Mouse (Mus musculus) stomach, embryonic 15.5 days (tissue): ENCODE measurements around the gene Axin2. TPM values are rescaled to one million over a fixed set of nuclear protein-coding genes. Genes with fewer than 3 reads are reported as not detected.

ENCODE experiments used
- ATAC-seq: fragments of 200-750 bp; cut with Nextera tagmentation; 2 replicates; pipeline ENCODE4 v1.8.0; 2017; ENCODE audit warnings: low read depth, moderate number of reproducible peaks, moderate TSS enrichment; ENCODE audit not compliant: insufficient read depth, low FRiP score
- H3K27ac ChIP-seq: fragments of 300-500 bp; sonication (generic); 2 replicates; pipeline ENCODE4 v1.5.1; 2015; ENCODE audit warnings: mild to moderate bottlenecking, inconsistent platforms
- H3K27me3 ChIP-seq: fragments of 300-500 bp; sonication (generic); replicated peaks from 2 replicates; pipeline ENCODE4 v1.6.1; 2015; ENCODE audit warnings: inconsistent platforms
- H3K36me3 ChIP-seq: fragments of 300-500 bp; sonication (generic); 2 replicates; pipeline ENCODE4 v1.6.1; 2015; ENCODE audit warnings: inconsistent platforms
- H3K4me1 ChIP-seq: fragments of 300-500 bp; sonication (generic); 2 replicates; pipeline ENCODE4 v1.6.1; 2015; ENCODE audit warnings: inconsistent platforms
- H3K4me2 ChIP-seq: fragments of 300-500 bp; sonication (generic); 2 replicates; pipeline ENCODE4 v1.6.1; 2015; ENCODE audit warnings: mild to moderate bottlenecking, inconsistent platforms
- H3K4me3 ChIP-seq: fragments of 300-500 bp; sonication (generic); replicated peaks from 2 replicates; pipeline ENCODE4 v1.5.1; 2015; ENCODE audit warnings: inconsistent platforms
- H3K9ac ChIP-seq: fragments of 300-500 bp; sonication (generic); 2 replicates; pipeline ENCODE4 v1.6.1; 2015; ENCODE audit warnings: inconsistent platforms
- H3K9me3 ChIP-seq: fragments of 300-500 bp; sonication (generic); 2 replicates; pipeline ENCODE4 v1.6.1; 2016; ENCODE audit warnings: inconsistent platforms
- WGBS: fragments of 180-500 bp; shearing (Covaris S2); methylation state at CpG from one replicate; pipeline ENCODE4 v1.1.7; 2015; 5-methylcytosine and 5-hydroxymethylcytosine counted together
- polyA plus RNA-seq: library from polyadenylated mRNA; unstranded; fragments of >200 nt; fragmentation: Nextera tagmentation; extraction: Ambion mirVana; gene quantifications from 2 replicates; pipeline ENCODE4 v1.2.1, GENCODE M21; 2015

Axin2 gene
- polyA plus RNA-seq, 1 experiment from 2014 or later, result 3.8 TPM

- WGBS, result 9% methylated on average over 24 of the region's 24 CpGs
These were observed 10.6 kb upstream of the Axin2 start for GRCm38 (mm10) chr11:108909396-108910195.

DNA sequence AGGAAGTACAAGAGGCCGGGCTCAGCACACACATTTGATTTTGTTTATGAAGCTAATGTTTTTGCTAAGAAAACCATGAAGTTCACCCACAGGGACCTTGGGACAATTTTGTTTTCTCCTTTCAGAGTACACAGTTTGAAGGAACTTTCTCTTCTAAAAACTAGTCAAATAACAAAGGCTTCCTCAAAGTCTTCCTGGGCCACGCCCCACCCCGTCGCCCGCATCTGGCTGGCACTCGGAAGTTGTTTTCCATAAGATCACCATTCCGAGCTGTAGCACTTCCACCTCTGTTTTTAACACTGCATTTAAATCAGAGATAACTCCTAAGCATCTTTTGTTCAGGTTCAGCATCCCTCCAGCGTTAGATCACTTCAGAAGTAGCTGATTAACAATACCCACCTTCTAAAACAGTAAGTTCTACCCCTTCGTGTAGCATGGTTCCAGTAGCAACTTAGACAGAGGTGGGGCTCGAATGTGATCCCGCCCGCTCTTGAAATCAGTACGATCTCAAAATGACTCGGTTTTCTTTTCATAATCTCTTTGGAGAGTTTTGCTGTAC is 9.7 kb upstream of the Axin2 start:
- H3K4me3 ChIP-seq, result peak overlapping the region; percentile 16
- WGBS, result 7% methylated on average over 14 of the region's 14 CpGs
- no peak for ATAC-seq
- H3K4me1 ChIP-seq, result peaks cover 6% of the 10 kb centered on the region; the same call in 1 of the 2 replicates
- peak overlapping the region; percentile 49 for H3K4me2 ChIP-seq
- H3K27me3 ChIP-seq, result no peaks in the 10 kb centered on the region; the same call in 1 of the 2 replicates
- no peak overlapping the region for H3K9ac ChIP-seq
- no peaks in the 10 kb centered on the region for H3K9me3 ChIP-seq
- no peak overlapping the region for H3K27ac ChIP-seq
- no peaks in the 10 kb centered on the region for H3K36me3 ChIP-seq

More at GRCm38 (mm10) chr11:108909396-108910195, 10.6 kb upstream of the Axin2 start:
- H3K27ac ChIP-seq, result no peak overlapping the region
- H3K4me1 ChIP-seq, result peaks cover 6% of the 10 kb centered on the region; the same call in 1 of the 2 replicates
- no peaks in the 10 kb centered on the region; the same call in 1 of the 2 replicates for H3K27me3 ChIP-seq
- peak overlapping the region; percentile 49 for H3K4me2 ChIP-seq
- peak overlapping the region; percentile 16; the same call in 1 of the 2 replicates for H3K4me3 ChIP-seq
- no peaks in the 10 kb centered on the region for H3K36me3 ChIP-seq
- no peak for ATAC-seq
- H3K9me3 ChIP-seq, result no peaks in the 10 kb centered on the region
- no peak overlapping the region for H3K9ac ChIP-seq

DNA sequence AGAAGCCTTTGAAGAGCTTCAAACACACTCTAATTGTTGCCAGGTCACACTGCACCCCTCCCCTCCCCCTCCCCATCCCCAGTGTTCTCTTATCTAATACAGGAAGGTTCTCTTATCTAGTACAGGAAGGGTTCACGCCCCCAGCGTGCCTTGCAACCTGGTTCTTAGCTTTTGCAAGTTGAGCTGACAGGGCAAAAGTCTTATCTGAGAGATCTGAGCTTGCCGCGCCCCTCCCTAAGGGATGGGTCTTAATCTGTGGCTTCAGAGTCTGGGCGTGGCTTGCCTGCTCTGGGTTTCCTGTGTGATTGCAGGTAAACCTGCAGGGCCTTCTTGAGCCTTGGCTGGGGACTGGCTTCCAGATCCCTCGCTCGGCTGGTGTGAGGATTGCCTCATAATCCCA is 9.2 kb upstream of the Axin2 start:
- no peaks in the 10 kb centered on the region for H3K9me3 ChIP-seq
- 0 out of 2 replicates have a peak, but pooled peaks have one; percentile 24 for ATAC-seq
- no peaks in the 10 kb centered on the region; the same call in 1 of the 2 replicates for H3K27me3 ChIP-seq
- H3K9ac ChIP-seq, result no peak overlapping the region
- H3K27ac ChIP-seq, result no peak overlapping the region
- peak overlapping the region; percentile 49 for H3K4me2 ChIP-seq
- H3K4me1 ChIP-seq, result peaks cover 6% of the 10 kb centered on the region; the same call in 1 of the 2 replicates
- WGBS, result 35% methylated on average over 7 of the region's 7 CpGs
- H3K36me3 ChIP-seq, result no peaks in the 10 kb centered on the region
- H3K4me3 ChIP-seq, result no peak overlapping the region

DNA sequence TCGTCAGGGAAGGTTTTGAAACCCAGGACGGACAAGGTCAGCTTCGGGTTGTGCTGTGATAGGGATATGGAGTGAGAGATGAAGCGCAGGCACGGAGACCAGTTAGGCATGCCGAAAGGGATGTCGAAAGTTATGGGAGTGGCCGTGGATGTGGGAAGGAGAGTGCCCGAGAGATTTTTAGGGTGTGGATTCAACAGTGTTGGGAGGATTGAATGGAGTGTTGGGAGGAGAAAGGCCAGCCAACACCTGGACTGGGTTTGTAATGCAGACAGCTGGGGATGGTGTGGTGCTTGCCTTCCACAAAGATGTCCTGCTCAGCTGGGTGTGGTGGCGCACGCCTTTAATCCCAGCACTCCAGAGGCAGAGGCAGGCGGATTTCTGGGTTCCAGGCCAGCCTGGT is 8.0 kb upstream of the Axin2 start:
- WGBS, result 92% methylated on average over 12 of the region's 12 CpGs
- Histone ChIP-seq H3K27me3 (no peaks in the 10 kb centered on the region; the same call in 1 of the 2 replicates), H3K4me1 (peaks cover 6% of the 10 kb centered on the region; the same call in 1 of the 2 replicates), H3K27ac (no peak overlapping the region), H3K9ac (no peak overlapping the region), H3K9me3 (no peaks in the 10 kb centered on the region), H3K36me3 (no peaks in the 10 kb centered on the region), H3K4me2 (no peak overlapping the region), H3K4me3 (no peak overlapping the region)
- no peak for ATAC-seq

GRCm38 (mm10) chr11:108917422-108918324 is 2.5 kb upstream of the Axin2 start:
- Histone ChIP-seq H3K27ac (0 out of 2 replicates have a peak overlapping the region, but pooled peaks have one; percentile 7), H3K4me2 (no peak overlapping the region; the same call in 1 of the 2 replicates), H3K9me3 (no peaks in the 10 kb centered on the region), H3K4me1 (peaks cover 12% of the 10 kb centered on the region), H3K9ac (no peak overlapping the region), H3K4me3 (no peak overlapping the region), H3K36me3 (no peaks in the 10 kb centered on the region), H3K27me3 (no peaks in the 10 kb centered on the region)
- WGBS, result 22% methylated on average over 12 of the region's 12 CpGs
- ATAC-seq, result no peak

GRCm38 (mm10) chr11:108920636-108921505 is 722 bp downstream of the Axin2 start:
- Histone ChIP-seq H3K4me1 (peaks cover 40% of the 10 kb centered on the region), H3K9me3 (no peaks in the 10 kb centered on the region), H3K27ac (peak overlapping the region; percentile 100), H3K36me3 (no peaks in the 10 kb centered on the region), H3K27me3 (no peaks in the 10 kb centered on the region), H3K9ac (peak overlapping the region; percentile 54), H3K4me2 (peak overlapping the region; percentile 91), H3K4me3 (peak overlapping the region; percentile 65)
- ATAC-seq, result peak; percentile 84
- under 1% methylated on average over 96 of the region's 104 CpGs for WGBS

GRCm38 (mm10) chr11:108921506-108922455 is 1.6 kb downstream of the Axin2 start:
- Histone ChIP-seq H3K27me3 (no peaks in the 10 kb centered on the region), H3K4me3 (peak overlapping the region; percentile 65), H3K4me1 (peaks cover 44% of the 10 kb centered on the region), H3K4me2 (peak overlapping the region; percentile 91), H3K9me3 (no peaks in the 10 kb centered on the region), H3K36me3 (no peaks in the 10 kb centered on the region), H3K9ac (peak overlapping the region; percentile 54), H3K27ac (peak overlapping the region; percentile 100)
- ATAC-seq, result no peak
- under 1% methylated on average over 60 of the region's 62 CpGs for WGBS

DNA sequence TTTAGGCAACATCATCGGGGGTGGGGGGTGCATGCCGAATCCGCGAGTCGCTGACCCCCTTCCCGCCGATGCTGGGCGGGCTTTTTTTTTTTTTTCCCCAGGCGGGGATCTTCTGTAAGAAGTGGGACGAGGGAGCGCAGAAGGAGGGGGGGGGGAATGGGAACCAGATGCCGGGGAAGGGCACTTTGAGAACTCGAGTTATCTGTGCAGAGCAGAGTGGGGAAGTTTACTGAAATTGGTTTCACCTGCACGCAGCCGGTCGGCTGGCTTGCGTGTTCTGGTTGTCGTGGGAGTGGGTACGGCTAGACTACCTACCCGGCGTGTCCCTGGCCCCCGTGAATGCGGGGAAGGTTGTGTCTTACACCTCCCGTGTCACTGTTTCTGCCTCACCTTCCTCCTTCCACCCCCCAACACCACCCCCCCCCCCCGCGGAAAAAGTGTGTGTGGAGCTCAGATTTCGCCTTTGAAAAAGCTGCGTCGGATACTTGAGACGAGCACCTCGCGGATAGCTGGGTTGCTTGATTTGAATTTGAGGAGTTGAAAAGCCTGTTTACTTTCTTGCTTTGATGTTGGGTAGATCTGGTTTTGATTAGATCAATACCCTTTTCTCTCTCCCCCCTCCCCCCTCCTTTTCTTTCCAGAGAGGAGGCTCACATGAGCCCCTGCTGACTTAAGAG is 2.5 kb downstream of the Axin2 start:
- Histone ChIP-seq H3K4me1 (peaks cover 50% of the 10 kb centered on the region), H3K9ac (peak overlapping the region; percentile 54; the same call in 1 of the 2 replicates), H3K27ac (0 out of 2 replicates have a peak overlapping the region, but pooled peaks have one; percentile 100), H3K9me3 (no peaks in the 10 kb centered on the region), H3K27me3 (no peaks in the 10 kb centered on the region), H3K4me3 (peak overlapping the region; percentile 65), H3K4me2 (peak overlapping the region; percentile 91), H3K36me3 (no peaks in the 10 kb centered on the region)
- no peak for ATAC-seq
- WGBS, result under 1% methylated on average over 32 of the region's 32 CpGs

- ATAC-seq, result no peak
- no peaks in the 10 kb centered on the region for H3K36me3 ChIP-seq
- H3K4me1 ChIP-seq, result peaks cover 45% of the 10 kb centered on the region
- peak overlapping the region; percentile 91 for H3K4me2 ChIP-seq
- H3K9me3 ChIP-seq, result no peaks in the 10 kb centered on the region
- no peaks in the 10 kb centered on the region for H3K27me3 ChIP-seq
- 7% methylated on average over 17 of the region's 17 CpGs for WGBS
- no peak overlapping the region for H3K27ac ChIP-seq
- H3K4me3 ChIP-seq, result peak overlapping the region; percentile 65
- no peak overlapping the region for H3K9ac ChIP-seq
These were observed 3.0 kb downstream of the Axin2 start for GRCm38 (mm10) chr11:108923188-108923575.
